Mouse (Mus musculus): ENCODE measurements around the gene Tspan8. TPM values are rescaled to one million over a fixed set of nuclear protein-coding genes. Genes with fewer than 3 reads are reported as not detected.

Tspan8 gene
- total RNA-seq (2023) = not detected

DNA sequence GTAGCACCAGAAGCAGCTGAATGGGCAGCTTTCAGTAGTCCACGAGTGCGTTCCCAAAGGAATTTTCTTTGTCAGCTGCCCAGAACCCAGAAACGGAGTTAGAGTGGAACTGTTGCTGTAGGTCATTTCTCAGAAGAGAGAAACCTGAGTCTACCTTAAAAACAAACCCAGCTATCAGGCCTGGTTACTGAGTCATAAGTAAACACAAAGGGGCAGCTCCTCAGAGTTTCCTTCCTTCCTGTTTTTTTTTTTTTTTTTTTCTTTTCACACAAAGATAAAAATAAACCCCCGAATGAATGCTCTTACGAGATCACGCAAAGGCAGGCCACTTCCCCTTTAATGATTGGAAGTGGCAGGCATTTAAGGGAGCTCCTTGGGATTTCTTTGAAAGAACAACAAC, at the start of gene Tspan8:
Tspan8 (plus strand) TSS at position 322 of the 400 bp plus-strand sequence.

Other genes starting within 250 kb of the Tspan8 start
- not detected for gene A930009A15Rik, start 246.8 kb upstream of the Tspan8 start, total RNA-seq (2023)
- not detected for gene Lgr5, start 229.1 kb upstream of the Tspan8 start, total RNA-seq (2023)
- not detected for gene Ptprr, start 201.4 kb downstream of the Tspan8 start, total RNA-seq (2023)